Mouse (Mus musculus): ENCODE data around the gene Klf5. TPM values are rescaled to one million over a fixed set of nuclear protein-coding genes. Genes with fewer than 3 reads are reported as not detected.

Klf5 gene
- polyA plus RNA-seq, 1 experiment from 2014 or later = 3.4 TPM

DNA sequence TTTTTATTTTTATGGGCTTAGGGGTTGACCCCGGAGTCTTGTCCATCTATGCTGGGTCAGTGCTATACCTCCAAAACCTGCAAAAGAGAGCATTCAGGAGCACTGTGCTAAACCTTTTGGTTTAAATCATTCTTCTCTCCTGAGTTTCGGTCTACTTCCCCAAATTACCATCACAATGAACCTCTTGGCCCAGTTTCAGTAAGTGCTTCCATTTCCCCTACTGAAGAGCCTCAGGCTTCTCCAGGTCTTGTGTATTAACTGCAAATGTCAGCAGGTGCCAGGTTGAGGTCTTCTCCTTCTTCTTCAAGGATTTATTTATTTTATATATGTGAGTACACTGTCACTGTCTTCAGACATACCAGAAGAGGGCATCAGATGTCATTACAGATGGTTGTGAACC, 55.6 kb downstream of the Klf5 start:
- 67% methylated on average over 2 of the region's 2 CpGs for WGBS
- no peak overlapping the region for H3K4me2 ChIP-seq (ENCODE audit: low read depth, low read length)
- H3K9me3 ChIP-seq (ENCODE audit: control insufficient read depth, low read length) = no peaks in the 10 kb centered on the region
- no peak overlapping the region for H3K4me3 ChIP-seq (ENCODE audit: low read depth, low read length)
- ATAC-seq (ENCODE audit: low read depth) = no peak
- H3K4me1 ChIP-seq (ENCODE audit: control insufficient read depth, insufficient read depth, low read length) = no peaks in the 10 kb centered on the region
- H3K27me3 ChIP-seq (ENCODE audit: control insufficient read depth, insufficient read depth, low read length) = no peaks in the 10 kb centered on the region
- no peak overlapping the region for H3K27ac ChIP-seq (ENCODE audit: low read depth, low read length)
- no peaks in the 10 kb centered on the region for H3K36me3 ChIP-seq (ENCODE audit: control insufficient read depth, insufficient read depth, low read length)
- H3K9ac ChIP-seq (replicated peaks; ENCODE audit: low read depth, low read length) = no peak overlapping the region

DNA sequence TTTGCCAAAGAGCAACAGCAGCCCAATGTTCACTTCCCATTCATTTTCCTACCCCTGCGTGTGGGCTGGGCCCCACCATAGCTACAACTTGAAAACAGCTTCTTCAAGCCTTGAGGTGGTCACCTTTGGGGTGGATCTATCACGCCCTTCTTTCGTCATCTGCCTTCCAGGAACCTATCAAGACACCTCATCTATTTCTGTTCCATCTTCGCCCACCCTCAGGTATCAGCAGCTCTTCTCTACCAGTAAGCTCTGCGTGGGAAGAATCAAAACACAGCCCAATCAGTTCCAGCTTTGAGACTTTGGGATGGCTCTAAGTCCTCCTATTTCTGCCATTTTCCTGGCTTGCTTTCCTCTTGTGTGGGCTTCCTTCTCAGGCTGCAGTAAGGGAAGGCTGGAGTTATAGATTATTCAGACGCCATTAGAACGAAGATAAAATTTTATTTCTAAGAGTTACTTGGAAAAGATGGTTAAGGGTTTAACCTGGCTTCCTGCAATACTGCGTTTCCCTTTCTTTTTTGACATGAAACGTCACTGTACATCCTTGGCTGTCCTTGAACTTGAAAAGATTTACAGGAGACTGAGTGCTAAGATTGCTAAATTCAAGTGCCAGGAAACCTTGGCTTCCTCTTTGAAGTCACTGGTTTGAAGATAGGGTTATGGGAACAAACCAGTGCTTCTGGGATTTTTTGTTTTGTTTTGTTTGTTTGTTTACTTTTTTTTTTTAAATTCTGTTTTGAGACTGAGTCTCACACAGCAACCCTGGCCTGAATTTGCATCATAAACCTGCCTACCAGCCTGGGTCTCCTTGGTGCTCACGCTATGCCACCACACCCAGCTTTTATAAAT, 56.5 kb downstream of the Klf5 start:
- no peaks in the 10 kb centered on the region for H3K36me3 ChIP-seq (ENCODE audit: control insufficient read depth, insufficient read depth, low read length)
- no peaks in the 10 kb centered on the region for H3K4me1 ChIP-seq (ENCODE audit: control insufficient read depth, insufficient read depth, low read length)
- H3K27me3 ChIP-seq (ENCODE audit: control insufficient read depth, insufficient read depth, low read length) = no peaks in the 10 kb centered on the region
- H3K4me2 ChIP-seq (ENCODE audit: low read depth, low read length) = no peak overlapping the region
- no peak overlapping the region for H3K4me3 ChIP-seq (ENCODE audit: low read depth, low read length)
- no peak for ATAC-seq (ENCODE audit: low read depth)
- 92% methylated on average over 10 of the region's 10 CpGs for WGBS
- no peak overlapping the region for H3K9ac ChIP-seq (replicated peaks; ENCODE audit: low read depth, low read length)
- no peaks in the 10 kb centered on the region for H3K9me3 ChIP-seq (ENCODE audit: control insufficient read depth, low read length)
- H3K27ac ChIP-seq (ENCODE audit: low read depth, low read length) = no peak overlapping the region

DNA sequence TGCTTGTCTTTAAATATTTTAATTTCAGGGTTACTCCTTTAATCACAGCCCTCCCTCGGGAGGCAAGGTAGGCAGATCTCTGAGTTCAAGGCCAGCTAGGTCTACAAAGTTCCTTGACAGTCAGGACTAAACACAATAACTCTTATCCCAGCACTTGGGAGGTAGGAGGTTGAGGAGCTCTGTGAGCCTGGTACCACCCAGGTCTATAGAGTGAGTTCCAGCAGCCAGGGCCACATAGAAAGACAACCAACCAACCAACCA, 57.0 kb downstream of the Klf5 start:
- 88% methylated on average over 1 of the region's 1 CpGs for WGBS
- H3K4me1 ChIP-seq (ENCODE audit: control insufficient read depth, insufficient read depth, low read length) = no peaks in the 10 kb centered on the region
- no peak overlapping the region for H3K27ac ChIP-seq (ENCODE audit: low read depth, low read length)
- no peak overlapping the region for H3K9ac ChIP-seq (replicated peaks; ENCODE audit: low read depth, low read length)
- H3K9me3 ChIP-seq (ENCODE audit: control insufficient read depth, low read length) = no peaks in the 10 kb centered on the region
- H3K4me2 ChIP-seq (ENCODE audit: low read depth, low read length) = no peak overlapping the region
- ATAC-seq (ENCODE audit: low read depth) = no peak
- H3K27me3 ChIP-seq (ENCODE audit: control insufficient read depth, insufficient read depth, low read length) = no peaks in the 10 kb centered on the region
- H3K4me3 ChIP-seq (ENCODE audit: low read depth, low read length) = no peak overlapping the region
- H3K36me3 ChIP-seq (ENCODE audit: control insufficient read depth, insufficient read depth, low read length) = no peaks in the 10 kb centered on the region

DNA sequence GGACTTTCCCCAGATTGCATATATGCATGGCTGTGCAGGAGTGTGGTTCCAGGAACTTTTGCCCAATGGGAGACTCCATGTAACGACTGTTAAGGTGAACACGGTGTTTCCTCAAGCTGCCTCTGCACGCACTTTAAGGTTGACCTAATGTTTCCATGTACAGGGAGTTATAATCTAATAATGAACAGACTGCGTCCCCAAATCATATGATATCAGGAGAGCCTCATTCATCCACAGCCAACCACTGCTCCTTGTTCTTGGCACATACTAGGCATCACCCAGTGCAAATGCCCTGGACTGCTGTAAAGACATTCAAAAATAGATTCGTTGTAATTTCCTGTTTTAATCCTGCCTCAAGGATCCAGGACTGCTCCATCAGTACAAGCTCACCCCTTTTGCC, 64.5 kb downstream of the Klf5 start:
- Histone ChIP-seq H3K9me3 (ENCODE audit: control insufficient read depth, low read length) (no peaks in the 10 kb centered on the region), H3K27me3 (ENCODE audit: control insufficient read depth, insufficient read depth, low read length) (no peaks in the 10 kb centered on the region), H3K27ac (ENCODE audit: low read depth, low read length) (no peak overlapping the region), H3K4me2 (ENCODE audit: low read depth, low read length) (no peak overlapping the region), H3K4me3 (ENCODE audit: low read depth, low read length) (no peak overlapping the region), H3K36me3 (ENCODE audit: control insufficient read depth, insufficient read depth, low read length) (no peaks in the 10 kb centered on the region), H3K9ac (replicated peaks; ENCODE audit: low read depth, low read length) (no peak overlapping the region), H3K4me1 (ENCODE audit: control insufficient read depth, insufficient read depth, low read length) (no peaks in the 10 kb centered on the region; the same call in 1 of the 2 replicates)
- 94% methylated on average over 5 of the region's 5 CpGs for WGBS
- ATAC-seq (ENCODE audit: low read depth) = no peak

DNA sequence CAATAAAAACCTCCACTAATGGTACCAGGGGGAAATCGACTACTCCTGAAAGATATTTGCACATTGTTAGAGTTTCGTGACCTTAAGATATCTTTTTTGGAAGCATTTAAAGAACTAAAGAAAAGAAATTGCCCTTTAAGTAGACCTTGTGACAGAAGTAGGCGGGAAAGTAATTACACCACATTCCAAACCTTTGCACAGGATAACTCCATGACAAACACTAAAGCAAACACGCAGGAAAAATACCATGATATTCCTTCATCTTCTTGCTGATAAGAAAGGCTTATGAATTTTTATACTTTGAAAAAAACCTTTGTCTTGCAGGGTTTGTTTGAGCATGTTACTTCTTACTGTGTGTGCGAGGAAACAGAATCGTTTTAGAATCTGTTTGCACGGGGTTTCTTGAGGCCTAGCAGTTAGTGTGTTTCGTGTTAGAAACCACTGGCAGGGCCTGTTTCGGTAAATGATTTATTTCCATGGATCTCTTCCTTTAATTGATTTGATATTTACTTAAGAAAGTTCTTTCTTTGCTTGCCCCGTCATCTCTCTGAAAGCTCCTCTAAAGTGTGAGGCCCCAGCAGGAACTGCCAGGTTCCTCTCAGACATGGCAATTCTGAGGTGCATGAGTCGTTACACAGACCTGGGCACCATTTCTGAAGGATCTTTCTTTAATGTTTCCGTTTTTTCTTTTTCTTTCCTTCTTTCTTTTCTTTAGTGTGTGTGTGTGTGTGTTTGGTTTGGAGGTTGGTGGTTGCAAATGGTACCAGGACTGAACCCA, 65.7 kb downstream of the Klf5 start:
- WGBS = 69% methylated on average over 12 of the region's 12 CpGs
- ATAC-seq (ENCODE audit: low read depth) = no peak

More for the DNA sequence above, 65.7 kb downstream of the Klf5 start:
- Histone ChIP-seq H3K4me3 (ENCODE audit: low read depth, low read length) (no peak overlapping the region), H3K27ac (ENCODE audit: low read depth, low read length) (no peak overlapping the region), H3K9me3 (ENCODE audit: control insufficient read depth, low read length) (no peaks in the 10 kb centered on the region), H3K9ac (replicated peaks; ENCODE audit: low read depth, low read length) (no peak overlapping the region), H3K4me1 (ENCODE audit: control insufficient read depth, insufficient read depth, low read length) (no peaks in the 10 kb centered on the region; the same call in 1 of the 2 replicates), H3K36me3 (ENCODE audit: control insufficient read depth, insufficient read depth, low read length) (no peaks in the 10 kb centered on the region), H3K4me2 (ENCODE audit: low read depth, low read length) (no peak overlapping the region), H3K27me3 (ENCODE audit: control insufficient read depth, insufficient read depth, low read length) (no peaks in the 10 kb centered on the region)

Other genes starting within 250 kb of the Klf5 start
- gene Pibf1, start 199.3 kb upstream of the Klf5 start, polyA plus RNA-seq (2014; fragmentation: Nextera tagmentation; extraction: Ambion mirVana) = 19.3 and 22.1 TPM in 2 replicates
- 27.4 and 30.1 TPM in 2 replicates for gene Dis3, start 198.9 kb upstream of the Klf5 start, polyA plus RNA-seq (2014; fragmentation: Nextera tagmentation; extraction: Ambion mirVana)

All from neural tube, embryonic 14.5 days (tissue).